Mouse (Mus musculus) cerebellum, adult 11-12 months (tissue): ENCODE results near the gene Zmynd8.
A peak's percentile ranks its signal among the peaks of the same experiment; 100 is the strongest.

Experiments
- DNase-seq: peaks from one replicate; pipeline ENCODE4 v3.0.0; 2022

Zmynd8 gene

GRCm38 (mm10) chr2:165857395-165857831, 41.4 kb downstream of the Zmynd8 start:
- DNase-seq: peak; percentile 57

GRCm38 (mm10) chr2:165856611-165857200, 42.1 kb downstream of the Zmynd8 start:
- peak; percentile 51 for DNase-seq

- DNase-seq: peak; percentile 65
Observed at GRCm38 (mm10) chr2:165855641-165856301, 43.0 kb downstream of the Zmynd8 start.

- DNase-seq: peak; percentile 86
Observed at GRCm38 (mm10) chr2:165854207-165854968, 44.4 kb downstream of the Zmynd8 start.

GRCm38 (mm10) chr2:165852896-165853633, 45.8 kb downstream of the Zmynd8 start:
- DNase-seq: peak; percentile 63

GRCm38 (mm10) chr2:165852453-165852852, 46.4 kb downstream of the Zmynd8 start:
- DNase-seq: peak; percentile 62

GRCm38 (mm10) chr2:165851811-165852415, 46.9 kb downstream of the Zmynd8 start:
- DNase-seq: peak; percentile 68

GRCm38 (mm10) chr2:165850826-165851225, 48.0 kb downstream of the Zmynd8 start:
- no peak for DNase-seq

GRCm38 (mm10) chr2:165849129-165849528, 49.7 kb downstream of the Zmynd8 start:
- peak; percentile 77 for DNase-seq

- DNase-seq: no peak
Observed at GRCm38 (mm10) chr2:165846787-165847186, 52.0 kb downstream of the Zmynd8 start.

GRCm38 (mm10) chr2:165845490-165845889, 53.3 kb downstream of the Zmynd8 start:
- peak; percentile 80 for DNase-seq

- DNase-seq: no peak
Observed at GRCm38 (mm10) chr2:165843350-165843749, 55.5 kb downstream of the Zmynd8 start.

GRCm38 (mm10) chr2:165842241-165842640, 56.6 kb downstream of the Zmynd8 start:
- no peak for DNase-seq

- DNase-seq: no peak
Observed at GRCm38 (mm10) chr2:165841805-165842204, 57.0 kb downstream of the Zmynd8 start.

GRCm38 (mm10) chr2:165840852-165841251, 58.0 kb downstream of the Zmynd8 start:
- no peak for DNase-seq

GRCm38 (mm10) chr2:165839317-165839652, 59.5 kb downstream of the Zmynd8 start:
- DNase-seq: no peak

GRCm38 (mm10) chr2:165838606-165839316, 60.1 kb downstream of the Zmynd8 start:
- no peak for DNase-seq

GRCm38 (mm10) chr2:165834601-165835000, 64.2 kb downstream of the Zmynd8 start:
- DNase-seq: no peak

GRCm38 (mm10) chr2:165833468-165833867, 65.3 kb downstream of the Zmynd8 start:
- DNase-seq: no peak

GRCm38 (mm10) chr2:165832720-165833119, 66.1 kb downstream of the Zmynd8 start:
- DNase-seq: no peak

GRCm38 (mm10) chr2:165832295-165832694, 66.5 kb downstream of the Zmynd8 start:
- DNase-seq: no peak

GRCm38 (mm10) chr2:165831637-165832289, 67.1 kb downstream of the Zmynd8 start:
- DNase-seq: no peak
